Mouse (Mus musculus) thymus, adult 18-20 months (tissue): ENCODE data around the gene Olfr533.
"Not testable (repeated sequence)": the region's sequence is repeated elsewhere in the genome, so short reads cannot be mapped to it uniquely, and the experiment has no call there.

ENCODE experiments used
- DNase-seq, 2 experiments: peaks; one replicate each; pipeline ENCODE4 v3.0.0; 2022; ENCODE audit warnings: mixed read lengths in 2 of 2

Olfr533 gene

DNA sequence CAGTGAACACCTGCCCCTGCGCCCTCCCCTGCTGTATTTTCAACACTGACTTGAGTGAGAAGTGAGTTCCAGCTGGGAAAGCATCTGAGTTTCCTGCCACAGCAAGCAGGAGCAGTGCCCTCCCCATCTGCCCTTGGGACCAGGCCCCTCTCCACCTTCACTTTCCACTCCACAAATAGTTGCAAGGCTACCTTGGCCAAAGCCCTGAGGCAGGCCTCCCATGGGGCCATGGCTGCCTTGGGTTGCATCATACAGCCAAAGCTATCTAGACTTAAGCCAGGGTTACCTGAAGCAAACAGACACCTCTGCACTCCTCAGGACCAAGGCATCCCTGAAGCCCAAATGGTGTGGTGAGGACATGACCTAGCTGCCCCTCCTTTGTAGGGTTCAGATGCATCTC is at the start of gene Olfr533:
TSS of gene Olfr533 (plus strand) at position 301 of the 400 bp plus-strand sequence.
- DNase-seq, result not testable (repeated sequence)

- DNase-seq, result no peak
These were observed 41.6 kb upstream of the Olfr533 start, which contains the start of gene Olfr532 for GRCm38 (mm10) chr7:140421539-140421938. Gene Olfr532, minus strand, starts transcription at chr7:140421639.

DNA sequence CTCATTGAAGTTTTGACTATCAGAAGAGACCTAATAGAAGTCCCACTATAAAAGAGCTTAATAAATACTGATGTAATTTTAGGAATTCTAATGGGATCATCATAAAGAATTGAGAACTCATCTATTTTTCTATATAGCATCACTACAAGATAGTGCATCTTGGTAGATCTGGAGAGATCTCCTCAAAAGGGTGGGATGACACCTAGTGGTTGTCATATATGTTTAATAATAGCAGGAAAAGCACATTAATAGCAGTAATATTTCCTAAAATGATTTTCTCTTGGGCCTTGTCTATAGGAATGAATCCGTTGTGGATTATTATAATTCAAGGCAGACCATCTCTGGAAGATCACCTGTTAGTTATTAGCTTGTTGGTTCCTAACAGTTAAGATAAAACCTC is 20.0 kb upstream of the Olfr533 start:
- DNase-seq, result no peak

DNA sequence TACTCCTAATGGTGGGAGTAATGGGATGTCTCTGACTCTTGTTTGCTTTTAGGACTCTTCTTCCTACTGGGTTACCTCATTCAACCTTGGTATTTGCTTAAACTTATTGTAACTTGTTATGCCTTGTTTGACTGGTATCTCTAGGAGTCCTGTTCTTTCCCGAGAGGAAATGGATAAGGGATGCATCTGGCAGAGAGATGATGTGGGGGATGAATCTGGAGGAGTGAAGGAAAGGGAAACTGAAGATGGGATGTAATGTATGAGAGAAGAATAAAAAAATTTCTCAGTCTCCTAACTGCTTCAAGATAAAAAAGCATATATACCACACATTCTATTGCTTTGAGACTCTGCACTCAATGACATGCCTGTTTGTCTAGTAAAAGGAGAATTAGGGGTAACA is 14.7 kb downstream of the Olfr533 start:
- no peak for DNase-seq

DNA sequence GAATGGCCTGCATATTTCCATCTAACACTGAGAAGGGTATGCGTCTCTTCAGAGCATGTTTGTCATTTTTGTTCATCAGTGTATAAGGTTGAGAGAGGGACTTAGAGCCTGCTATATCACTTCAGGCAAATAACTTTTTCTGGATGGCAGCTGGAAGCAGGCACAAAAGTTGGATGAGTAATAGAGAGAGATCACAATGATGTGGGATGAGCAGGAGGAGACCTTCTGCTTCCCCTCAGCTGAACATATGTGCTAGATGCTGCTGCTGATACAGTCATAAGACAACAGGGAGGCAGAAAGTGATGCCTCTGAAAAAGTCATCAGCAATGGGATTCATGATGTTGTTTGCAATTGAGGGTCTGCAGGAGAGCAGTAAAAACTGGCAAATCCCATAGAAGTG is 15.6 kb downstream of the Olfr533 start:
- DNase-seq, result no peak

DNA sequence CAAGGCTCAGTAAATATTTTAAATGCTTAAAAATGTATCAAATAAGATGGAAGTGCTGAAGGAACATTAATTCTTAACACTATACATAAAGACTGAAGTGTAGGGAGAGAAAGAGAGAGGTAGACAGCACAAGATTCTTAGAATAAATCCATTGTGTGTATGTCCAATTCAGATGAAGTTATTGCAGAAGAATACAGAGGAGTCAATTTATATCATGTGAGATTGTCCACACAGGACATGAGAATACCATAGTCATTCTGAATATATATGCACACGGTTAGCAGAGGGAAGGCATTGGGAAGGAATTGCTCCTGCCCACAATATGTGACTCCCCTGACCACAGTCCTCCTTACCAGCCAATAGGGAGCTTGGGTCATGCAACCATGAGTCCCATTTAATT is 20.7 kb downstream of the Olfr533 start, which contains the start of gene Olfr535:
TSS of gene Olfr535 (plus strand) at position 301 of the 400 bp plus-strand sequence.
- no peak for DNase-seq

GRCm38 (mm10) chr7:140488981-140489380 is 25.8 kb downstream of the Olfr533 start:
- no peak for DNase-seq

- no peak for DNase-seq
These were observed 31.1 kb downstream of the Olfr533 start for GRCm38 (mm10) chr7:140494231-140494630.

DNA sequence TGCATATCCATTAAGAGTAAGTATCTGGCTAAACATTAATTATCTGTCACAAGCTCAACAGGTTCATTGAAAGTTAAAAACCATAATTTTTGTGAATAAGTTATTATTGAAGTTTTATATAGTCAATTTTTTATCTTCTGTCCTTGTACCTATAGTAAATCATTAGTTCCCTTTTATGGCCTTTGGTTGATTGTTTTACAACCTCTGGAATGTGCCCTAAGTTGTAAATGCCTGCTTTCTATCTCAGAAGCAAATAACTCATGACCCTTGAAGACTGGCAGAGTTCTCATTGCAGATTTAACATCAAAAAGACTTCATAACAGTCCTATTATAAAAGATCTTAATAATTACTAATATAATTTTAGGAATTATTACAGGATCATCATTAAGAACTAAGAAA is 31.5 kb downstream of the Olfr533 start:
- DNase-seq, result no peak

- DNase-seq, result not testable (repeated sequence)
These were observed 44.3 kb downstream of the Olfr533 start, which contains the start of gene Olfr536 for GRCm38 (mm10) chr7:140507346-140508021. Gene Olfr536, minus strand, starts transcription at chr7:140507396.
